Mouse (Mus musculus) B cell, adult 2 months (primary cell): ENCODE measurements around the gene Gm17584.
"Not testable (repeated sequence)": the region's sequence is repeated elsewhere in the genome, so short reads cannot be mapped to it uniquely, and the experiment has no call there.

ENCODE experiments used
- DNase-seq, 2 experiments: peaks; one replicate each; pipeline ENCODE4 v3.0.0; 2022

Gene Gm17584

GRCm38 (mm10) chrX:124500263-124500662 lies at the start of gene Gm17584:
Gene Gm17584, plus strand, starts transcription at chrX:124500563.
- DNase-seq: not testable (repeated sequence)
